8 mouse cellular contexts compared by ENCODE assay signal in genomic region chr3:53258657-53259158, GRCm38 (mm10).
DNase-seq lines count a peak whose midpoint lies in the region; ATAC-seq and TF ChIP-seq lines count a peak whose summit lies in the region.
"Had no signal": no experiment of that assay in that cellular context is flagged by ENCODE, and none has a peak within 500 bp of the region (broad histone marks: within the 10 kb centered on the region; RNA-seq: fewer than 3 reads in every experiment).

No protein-coding gene starts in this region.

- 0 out of 2 replicates have a peak overlapping the region, but pooled peaks have one; percentile 31 for H3K9ac ChIP-seq in kidney, embryonic 14.5 days (ENCODE audit: low read depth, low read length)
- H3K9ac ChIP-seq: liver, embryonic 14.5 days had no signal

- peak overlapping the region; percentile 85 for H3K27ac ChIP-seq in kidney, embryonic 14.5 days (ENCODE audit: low read depth, low read length)
- H3K27ac ChIP-seq: liver, embryonic 14.5 days had no signal

- no peaks in the 10 kb centered on the region for H3K36me3 ChIP-seq in kidney, embryonic 14.5 days (ENCODE audit: control insufficient read depth, insufficient read depth, low read length)
- no peaks in the 10 kb centered on the region for H3K36me3 ChIP-seq in myocyte (ENCODE audit: control insufficient read depth, insufficient read depth)

- no peak for TF ChIP-seq POLR2A in myocyte (IDR thresholded peaks at IDR 0.05; ENCODE audit: insufficient read length, low read depth)

- no peaks in the 10 kb centered on the region for H3K9me3 ChIP-seq in kidney, embryonic 14.5 days (ENCODE audit: control insufficient read depth, low read length)

- H3K4me2 ChIP-seq in kidney, embryonic 14.5 days (replicated peaks; ENCODE audit: low read depth, low read length), result no peak overlapping the region
- peak overlapping the region; percentile 34 for H3K4me2 ChIP-seq in myocyte (ENCODE audit: low read depth)

- ATAC-seq in kidney, embryonic 14.5 days (ENCODE audit: low FRiP score, low TSS enrichment), result peak; percentile 87

- DNase-seq in kidney, adult 11 months, result no peak
- peak; percentile 16 for DNase-seq in T-cell, adult 2 months (ENCODE audit: low spot score)
- peak; percentile 64 for DNase-seq in embryo, embryonic 10.5 days (ENCODE audit: low spot score)
- DNase-seq in adrenal gland, adult 18-20 months (ENCODE audit: low spot score in 2 of 2), result no peak
- no peak for DNase-seq in cerebellum, adult 9-11 months

- WGBS in kidney, embryonic 14.5 days, result 6% methylated on average over 7 of the region's 7 CpGs

- H3K27me3 ChIP-seq in kidney, embryonic 14.5 days (ENCODE audit: control insufficient read depth, insufficient read depth, low read length), result no peaks in the 10 kb centered on the region
- H3K27me3 ChIP-seq in myocyte (ENCODE audit: control insufficient read depth, insufficient read depth, insufficient read length), result no peaks in the 10 kb centered on the region

- H3ac ChIP-seq in myocyte (ENCODE audit: control insufficient read depth, insufficient read length), result no peak overlapping the region

- peaks cover 11% of the 10 kb centered on the region for H3K4me1 ChIP-seq in kidney, embryonic 14.5 days (ENCODE audit: control insufficient read depth, insufficient read depth, low read length)

- H3K79me2 ChIP-seq in myocyte (ENCODE audit: control insufficient read depth, insufficient read depth), result no peaks in the 10 kb centered on the region

- H3K4me3 ChIP-seq in kidney, embryonic 14.5 days (ENCODE audit: low read length), result no peak overlapping the region
- H3K4me3 ChIP-seq in myocyte, result no peak overlapping the region

TF ChIP-seq in myocyte, 11 proteins besides CTCF, POLR2A, EP300 and RAD21:
- TF ChIP-seq SRF (IDR thresholded peaks at IDR 0.05; ENCODE audit: control insufficient read depth, insufficient read length, low read depth), result no peak
- no peak for TF ChIP-seq MAX (IDR thresholded peaks at IDR 0.05; ENCODE audit: low read depth)
- TF ChIP-seq MYOG (IDR thresholded peaks at IDR 0.05; ENCODE audit: control insufficient read depth in 1 of 3, insufficient read depth in 1 of 3, insufficient read length in 2 of 3, low read depth in 2 of 3), result no peak
- no peak for TF ChIP-seq E2F4 (IDR thresholded peaks at IDR 0.05; ENCODE audit: insufficient read depth)
- no peak for TF ChIP-seq CEBPB (IDR thresholded peaks at IDR 0.05; ENCODE audit: insufficient read depth, poor library complexity, severe bottlenecking)

Comparison
In these comparisons a context has a peak if more than half of its experiments do, and no peak if none do; other contexts are left out.
1. DNase-seq: peak in T-cell, adult 2 months (single experiment) and embryo, embryonic 10.5 days (single experiment); none in kidney, adult 11 months (single experiment), adrenal gland, adult 18-20 months (0 of 2) and cerebellum, adult 9-11 months (single experiment).